Mouse (Mus musculus) heart, embryonic 15.5 days (tissue): ENCODE measurements around the gene Mrps15. TPM values are rescaled to one million over a fixed set of nuclear protein-coding genes. Genes with fewer than 3 reads are reported as not detected.

Experiments used
- ATAC-seq: fragments of 200-750 bp; cut with Nextera tagmentation; replicated peaks from 2 replicates; pipeline ENCODE4 v1.8.0; 2017; ENCODE audit warnings: low read depth, moderate TSS enrichment; ENCODE audit not compliant: insufficient number of reproducible peaks, insufficient read depth, low FRiP score
- H3K27ac ChIP-seq: fragments of 300-500 bp; sonication (generic); 2 replicates; pipeline ENCODE4 v1.5.1; 2015; ENCODE audit warnings: mild to moderate bottlenecking, inconsistent platforms
- H3K27me3 ChIP-seq: fragments of 300-500 bp; sonication (generic); 2 replicates; pipeline ENCODE4 v1.6.1; 2015; ENCODE audit warnings: inconsistent platforms
- H3K36me3 ChIP-seq: fragments of 300-500 bp; sonication (generic); 2 replicates; pipeline ENCODE4 v1.6.1; 2015; ENCODE audit warnings: mild to moderate bottlenecking, inconsistent platforms
- H3K4me1 ChIP-seq: fragments of 300-500 bp; sonication (generic); replicated peaks from 2 replicates; pipeline ENCODE4 v1.6.1; 2015; ENCODE audit warnings: inconsistent platforms
- H3K4me2 ChIP-seq: fragments of 300-500 bp; sonication (generic); 2 replicates; pipeline ENCODE4 v1.6.1; 2015; ENCODE audit warnings: inconsistent platforms, mild to moderate bottlenecking, moderate library complexity
- H3K4me3 ChIP-seq: fragments of 300-500 bp; sonication (generic); 2 replicates; pipeline ENCODE4 v1.5.1; 2015; ENCODE audit warnings: mild to moderate bottlenecking, inconsistent platforms
- H3K9ac ChIP-seq: fragments of 300-500 bp; sonication (generic); 2 replicates; pipeline ENCODE4 v1.6.1; 2015; ENCODE audit warnings: mild to moderate bottlenecking, inconsistent platforms
- H3K9me3 ChIP-seq: fragments of 300-500 bp; sonication (generic); replicated peaks from 2 replicates; pipeline ENCODE4 v1.6.1; 2016; ENCODE audit warnings: inconsistent platforms
- WGBS: fragments of 180-500 bp; shearing (Covaris S2); methylation state at CpG from one replicate; pipeline ENCODE4 v1.1.7; 2015; ENCODE audit warnings: mixed read lengths; 5-methylcytosine and 5-hydroxymethylcytosine counted together
- polyA plus RNA-seq: library from polyadenylated mRNA; unstranded; fragments of >200 nt; fragmentation: Nextera tagmentation; extraction: Ambion mirVana; gene quantifications from 2 replicates; pipeline ENCODE4 v1.2.1, GENCODE M21; 2015

Mrps15 gene
- polyA plus RNA-seq, 1 experiment from 2014 or later, result 137 TPM

DNA sequence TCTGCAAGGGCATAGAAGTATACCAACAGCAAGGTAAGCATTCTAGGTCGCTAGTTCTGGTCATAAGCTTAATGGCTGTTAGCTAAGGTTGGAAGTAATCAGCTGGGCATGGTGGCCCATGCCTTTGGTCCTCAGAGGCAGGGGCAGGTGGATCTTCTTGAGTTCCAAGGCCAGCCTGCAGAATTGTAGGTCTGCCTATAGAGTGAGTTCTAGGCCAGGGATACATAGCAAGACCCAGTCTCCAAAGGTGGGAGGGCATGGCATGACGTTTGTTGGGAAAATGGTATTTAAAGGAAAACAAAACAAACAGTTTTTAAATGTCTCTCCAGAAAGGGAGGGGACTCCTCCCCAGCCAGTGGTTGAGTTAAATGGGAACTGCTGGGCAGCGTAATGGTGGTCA, 54.0 kb downstream of the Mrps15 start:
- peaks cover 69% of the 10 kb centered on the region for H3K4me1 ChIP-seq
- no peaks in the 10 kb centered on the region for H3K9me3 ChIP-seq
- 84% methylated on average over 3 of the region's 3 CpGs for whole genome bisulfite sequencing
- H3K4me3 ChIP-seq, result no peak overlapping the region
- no peak overlapping the region for H3K4me2 ChIP-seq
- 0 out of 2 replicates have a peak, but pooled peaks cover 3% of the 10 kb centered on the region for H3K36me3 ChIP-seq
- H3K9ac ChIP-seq, result no peak overlapping the region
- no peaks in the 10 kb centered on the region for H3K27me3 ChIP-seq
- 0 out of 2 replicates have a peak overlapping the region, but pooled peaks have one; percentile 78 for H3K27ac ChIP-seq
- ATAC-seq, result no peak

DNA sequence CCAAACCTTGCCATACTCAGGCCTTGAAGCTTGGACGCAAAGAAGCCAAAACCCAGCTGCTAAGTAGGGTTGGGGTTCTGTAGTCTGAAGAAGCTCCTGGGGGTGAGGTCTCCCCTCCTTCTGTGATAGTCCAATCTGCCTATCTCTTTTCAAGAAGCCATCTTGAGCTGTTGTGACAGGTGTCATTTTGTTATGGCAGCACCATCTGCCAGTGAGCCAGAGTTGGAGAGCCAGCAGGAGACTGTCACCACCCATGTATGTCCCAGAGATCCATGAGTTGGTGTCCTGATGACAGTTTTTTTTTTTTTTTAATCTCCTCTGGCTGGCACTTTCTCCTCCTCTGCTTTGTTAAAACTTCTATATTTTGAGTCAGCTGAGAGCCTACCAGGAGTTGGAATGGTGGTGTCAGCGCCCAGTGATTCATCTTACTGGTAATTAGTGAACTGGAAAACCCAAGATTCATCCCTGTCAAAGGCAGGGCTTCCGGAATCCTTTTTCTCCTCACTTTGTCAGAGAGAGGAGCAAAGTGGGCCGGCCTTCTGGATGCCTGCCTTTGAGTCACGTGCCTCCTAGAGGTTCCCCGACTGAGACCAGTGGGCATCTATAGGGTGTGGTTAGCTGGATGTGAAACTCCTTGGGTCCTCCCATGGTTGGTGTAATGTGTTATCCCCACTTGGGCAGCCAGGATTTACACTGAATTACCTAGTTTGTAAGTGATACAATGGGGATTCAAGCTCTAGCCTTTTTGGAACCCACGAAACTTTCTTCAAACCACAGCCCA, 55.5 kb downstream of the Mrps15 start:
- H3K9ac ChIP-seq, result peak overlapping the region; percentile 36
- no peaks in the 10 kb centered on the region for H3K27me3 ChIP-seq
- 0 out of 2 replicates have a peak, but pooled peaks cover 3% of the 10 kb centered on the region for H3K36me3 ChIP-seq
- H3K27ac ChIP-seq, result peak overlapping the region; percentile 94
- peak overlapping the region; percentile 94; the same call in 1 of the 2 replicates for H3K4me3 ChIP-seq
- 46% methylated on average over 7 of the region's 7 CpGs for WGBS
- H3K9me3 ChIP-seq, result no peaks in the 10 kb centered on the region
- no peak for ATAC-seq
- H3K4me1 ChIP-seq, result peaks cover 63% of the 10 kb centered on the region
- peak overlapping the region; percentile 90 for H3K4me2 ChIP-seq

DNA sequence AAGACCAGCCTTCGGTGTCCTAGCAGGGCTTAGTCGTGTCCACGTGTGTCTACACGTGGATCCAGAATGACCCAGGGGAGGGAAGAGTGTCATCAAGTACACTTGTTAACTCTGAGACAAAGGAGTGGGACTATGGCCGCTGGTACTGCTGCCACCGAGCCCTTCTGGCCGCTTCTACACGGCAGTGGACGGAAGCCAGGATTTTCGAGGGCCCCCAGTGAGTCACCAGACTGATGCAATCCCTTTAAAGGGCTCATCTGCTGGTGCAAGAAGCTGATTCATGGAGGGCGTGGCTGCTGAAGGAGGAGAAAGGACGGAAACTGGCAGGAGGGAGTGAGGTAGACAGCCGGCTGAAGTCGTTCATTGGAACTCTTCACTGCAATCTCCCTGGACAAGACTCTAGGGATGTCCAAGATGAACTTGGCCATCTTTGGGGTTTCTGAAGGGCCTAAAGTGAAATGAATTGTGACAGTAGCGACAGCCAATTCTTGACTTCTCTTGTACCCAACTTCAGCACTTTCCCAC, 56.4 kb downstream of the Mrps15 start:
- Histone ChIP-seq H3K4me3 (peak overlapping the region; percentile 94), H3K9me3 (no peaks in the 10 kb centered on the region), H3K4me2 (peak overlapping the region; percentile 90), H3K9ac (peak overlapping the region; percentile 36), H3K27ac (peak overlapping the region; percentile 94), H3K4me1 (peaks cover 61% of the 10 kb centered on the region), H3K36me3 (0 out of 2 replicates have a peak, but pooled peaks cover under 1% of the 10 kb centered on the region), H3K27me3 (no peaks in the 10 kb centered on the region)
- peak; percentile 68 for ATAC-seq
- under 1% methylated on average over 15 of the region's 15 CpGs for WGBS

DNA sequence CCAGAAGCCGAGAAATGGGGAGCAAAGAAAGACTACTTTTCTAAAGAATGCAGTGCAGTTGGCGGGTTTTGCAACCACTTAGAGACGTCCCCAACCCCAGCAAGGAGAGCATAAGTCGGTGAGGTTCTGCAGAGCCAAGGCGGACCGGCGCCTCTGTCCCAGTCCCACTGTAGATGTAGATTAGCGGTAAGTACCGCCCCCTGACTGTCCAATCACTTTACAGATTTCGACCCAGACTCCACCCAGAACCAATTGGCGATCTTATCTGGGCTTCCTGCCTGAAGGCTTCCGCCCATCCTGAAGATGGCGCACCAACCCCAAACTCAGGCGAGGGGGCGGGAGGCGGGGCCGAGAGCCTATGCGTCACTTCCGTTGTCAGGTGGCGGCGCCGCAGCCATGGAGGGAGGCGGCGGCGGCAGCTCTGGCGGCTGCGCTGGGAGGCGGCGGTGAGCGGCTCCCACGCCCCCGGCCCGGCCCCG, 56.9 kb downstream of the Mrps15 start, which contains the start of gene Stk40:
Gene Stk40, plus strand, starts transcription at position 368 of the 479 bp plus-strand sequence.
- peak; percentile 94 for ATAC-seq
- Histone ChIP-seq H3K9me3 (no peaks in the 10 kb centered on the region), H3K36me3 (no peaks in the 10 kb centered on the region), H3K4me1 (peaks cover 66% of the 10 kb centered on the region), H3K27me3 (no peaks in the 10 kb centered on the region), H3K4me2 (peak within 1 kb of the TSS; percentile 90), H3K4me3 (peak within 1 kb of the TSS; percentile 94), H3K9ac (peak within 1 kb of the TSS; percentile 90), H3K27ac (peak within 1 kb of the TSS; percentile 94)
- 2% methylated on average over 34 of the region's 34 CpGs for WGBS

DNA sequence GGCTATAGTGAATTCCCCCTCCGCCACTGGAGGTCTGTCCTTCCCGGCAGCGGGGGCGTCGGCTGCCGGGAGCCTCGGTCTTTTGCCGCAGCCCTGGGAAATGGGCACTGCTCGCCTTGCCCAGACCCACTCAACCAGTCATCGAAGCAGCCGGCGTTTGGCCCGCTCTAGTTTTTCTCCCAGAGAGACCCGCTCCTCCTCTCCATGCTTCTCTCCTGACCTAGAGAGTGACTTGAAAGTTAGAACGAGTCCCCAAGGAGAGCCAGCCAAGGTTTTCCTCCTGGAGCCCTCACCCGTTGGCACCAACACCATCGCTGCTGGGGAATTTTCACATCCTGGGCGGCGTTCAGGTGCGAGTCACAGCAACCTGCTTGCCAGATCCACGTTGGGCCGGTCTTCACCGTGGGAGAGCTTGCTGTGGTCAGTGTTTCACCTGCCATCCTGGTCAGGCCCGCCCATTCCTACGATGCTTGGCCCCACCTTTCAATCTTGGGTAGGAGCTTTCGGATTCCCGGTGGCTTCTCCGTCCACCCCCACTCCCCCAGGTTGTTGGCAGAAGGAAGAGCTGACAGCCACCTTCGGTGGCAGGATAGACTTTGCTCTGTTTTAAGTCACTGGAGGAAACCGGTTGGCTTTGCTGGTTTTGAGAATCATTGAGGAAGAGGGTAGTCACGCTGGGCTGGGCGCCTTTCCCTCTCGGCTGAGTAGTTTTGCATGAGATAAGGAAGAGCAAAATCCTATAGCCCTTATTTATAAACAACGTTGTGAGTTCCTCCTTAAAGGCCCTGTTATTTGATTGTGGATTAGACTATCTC, 57.7 kb downstream of the Mrps15 start:
- ATAC-seq, result peak; percentile 7; the same call in 1 of the 2 replicates
- Histone ChIP-seq H3K36me3 (no peaks in the 10 kb centered on the region), H3K4me1 (peaks cover 66% of the 10 kb centered on the region), H3K4me2 (peak overlapping the region; percentile 90), H3K27ac (peak overlapping the region; percentile 94), H3K4me3 (peak overlapping the region; percentile 94), H3K27me3 (no peaks in the 10 kb centered on the region), H3K9me3 (no peaks in the 10 kb centered on the region), H3K9ac (peak overlapping the region; percentile 90)
- 2% methylated on average over 34 of the region's 34 CpGs for WGBS

Other genes starting within 250 kb of the Mrps15 start
- 0.38 and 1.4 TPM in 2 replicates for gene Csf3r, start 22.4 kb upstream of the Mrps15 start, polyA plus RNA-seq
- 6.1 and 7.6 TPM in 2 replicates for gene Oscp1, start 11.6 kb downstream of the Mrps15 start, polyA plus RNA-seq
- 42.2 and 43.2 TPM in 2 replicates for gene Lsm10, start 49.7 kb downstream of the Mrps15 start, polyA plus RNA-seq
- gene Stk40, start 57.0 kb downstream of the Mrps15 start, polyA plus RNA-seq, result 20.6 and 27.2 TPM in 2 replicates
- gene Eva1b, start 100.8 kb downstream of the Mrps15 start, polyA plus RNA-seq, result 28.0 and 37.7 TPM in 2 replicates
- gene Sh3d21, start 116.6 kb downstream of the Mrps15 start, polyA plus RNA-seq, result 3.3 and 4.1 TPM in 2 replicates
- 129 and 149 TPM in 2 replicates for gene Thrap3, start 155.8 kb downstream of the Mrps15 start, polyA plus RNA-seq
- 39.4 and 50.7 TPM in 2 replicates for gene Map7d1, start 209.4 kb downstream of the Mrps15 start, polyA plus RNA-seq
- 73.1 and 77.6 TPM in 2 replicates for gene Trappc3, start 215.4 kb downstream of the Mrps15 start, polyA plus RNA-seq
- 5.2 and 10.9 TPM in 2 replicates for gene Col8a2, start 239.9 kb downstream of the Mrps15 start, polyA plus RNA-seq